Mouse (Mus musculus) induced T-regulatory cell, adult 2 months (primary cell): Measurements from ENCODE around the gene Cyth4.

Experiments
- DNase-seq: peaks from one replicate; pipeline ENCODE4 v3.0.0-alpha.2; 2012; ENCODE audit warnings: low read depth

Cyth4 gene

DNA sequence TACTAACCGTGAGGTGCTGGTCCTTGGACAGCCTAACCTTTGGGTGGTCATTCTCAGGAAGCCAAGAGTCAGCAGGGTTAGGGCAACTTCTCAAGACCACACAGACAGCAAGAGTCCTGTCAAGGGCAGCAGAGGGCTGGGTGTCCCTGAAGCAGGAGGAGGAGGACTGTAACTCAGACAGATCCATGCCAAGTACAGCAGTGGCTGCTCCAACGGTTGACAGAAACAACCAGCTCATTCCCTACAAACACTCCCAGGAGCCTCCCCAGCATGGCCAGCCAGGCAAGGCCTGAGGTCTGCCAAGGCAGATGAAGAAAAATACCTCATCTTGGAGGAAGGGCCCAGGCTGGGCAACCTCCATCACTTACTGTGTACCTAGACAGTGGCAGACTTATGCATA lies 20.1 kb downstream of the Cyth4 start:
- no peak for DNase-seq

DNA sequence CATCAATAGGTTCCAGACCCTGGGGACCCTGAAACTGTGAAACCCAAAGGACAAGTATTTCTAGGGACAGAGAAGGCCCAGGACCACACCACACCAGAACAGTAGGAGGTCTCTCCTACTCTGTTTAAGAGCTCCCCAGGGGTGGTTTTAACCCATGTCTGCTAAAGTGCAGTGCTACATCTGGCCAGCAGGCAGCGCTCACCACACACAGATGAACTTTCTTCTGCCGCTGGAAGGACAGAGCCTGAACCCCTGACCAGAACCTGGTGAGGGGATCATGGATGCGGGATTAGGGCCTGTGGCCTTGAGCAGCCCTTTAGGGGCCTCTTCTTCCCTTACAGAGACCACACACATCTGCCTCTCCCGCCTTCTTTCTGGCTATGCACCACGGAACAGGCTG lies 26.6 kb downstream of the Cyth4 start:
- DNase-seq, result peak; percentile 82

GRCm38 (mm10) chr15:78624431-78624950 lies 27.6 kb downstream of the Cyth4 start:
- DNase-seq, result no peak

- DNase-seq, result no peak
Observed at GRCm38 (mm10) chr15:78624961-78625360, 28.1 kb downstream of the Cyth4 start.

DNA sequence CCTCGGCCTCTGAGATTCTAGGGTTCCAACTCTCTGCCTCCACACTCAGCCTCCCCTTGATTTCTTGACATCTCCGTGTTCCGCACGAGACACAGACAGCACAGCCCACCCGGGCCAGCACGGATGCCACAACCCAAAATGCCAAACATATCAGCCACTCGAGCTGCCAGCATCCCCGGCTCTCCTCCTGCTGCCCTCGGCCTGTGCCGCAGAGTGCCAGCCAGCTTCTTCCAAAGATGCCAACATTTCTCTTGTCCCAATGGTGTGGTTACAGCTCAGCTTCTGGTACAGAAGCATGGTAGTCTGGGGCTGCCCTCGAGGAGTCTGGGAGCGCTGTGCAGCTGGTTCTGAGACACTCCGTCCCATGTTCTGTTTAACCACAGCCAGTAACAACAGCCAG lies 29.4 kb downstream of the Cyth4 start:
- no peak for DNase-seq

DNA sequence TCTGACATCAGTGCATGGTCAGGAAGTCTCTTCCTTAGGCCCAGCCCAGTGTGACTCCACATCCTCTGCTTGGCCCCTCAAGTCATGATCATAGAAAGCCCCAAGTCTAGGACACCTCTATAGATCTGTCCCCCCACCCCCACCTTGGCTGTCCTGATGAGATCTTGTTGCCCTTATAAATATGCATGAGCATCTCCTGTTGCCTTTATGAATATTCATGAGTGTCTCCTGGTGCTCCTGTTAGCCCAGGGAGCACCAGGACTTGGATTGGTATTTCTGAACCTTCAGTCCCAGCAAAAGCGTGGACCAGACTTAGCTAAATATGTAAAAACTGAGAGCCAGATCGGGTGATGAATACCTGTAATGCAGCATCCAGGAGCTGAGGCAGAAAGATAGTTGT lies 35.5 kb downstream of the Cyth4 start:
- no peak for DNase-seq

GRCm38 (mm10) chr15:78633413-78633812 lies 36.6 kb downstream of the Cyth4 start:
- DNase-seq, result no peak

DNA sequence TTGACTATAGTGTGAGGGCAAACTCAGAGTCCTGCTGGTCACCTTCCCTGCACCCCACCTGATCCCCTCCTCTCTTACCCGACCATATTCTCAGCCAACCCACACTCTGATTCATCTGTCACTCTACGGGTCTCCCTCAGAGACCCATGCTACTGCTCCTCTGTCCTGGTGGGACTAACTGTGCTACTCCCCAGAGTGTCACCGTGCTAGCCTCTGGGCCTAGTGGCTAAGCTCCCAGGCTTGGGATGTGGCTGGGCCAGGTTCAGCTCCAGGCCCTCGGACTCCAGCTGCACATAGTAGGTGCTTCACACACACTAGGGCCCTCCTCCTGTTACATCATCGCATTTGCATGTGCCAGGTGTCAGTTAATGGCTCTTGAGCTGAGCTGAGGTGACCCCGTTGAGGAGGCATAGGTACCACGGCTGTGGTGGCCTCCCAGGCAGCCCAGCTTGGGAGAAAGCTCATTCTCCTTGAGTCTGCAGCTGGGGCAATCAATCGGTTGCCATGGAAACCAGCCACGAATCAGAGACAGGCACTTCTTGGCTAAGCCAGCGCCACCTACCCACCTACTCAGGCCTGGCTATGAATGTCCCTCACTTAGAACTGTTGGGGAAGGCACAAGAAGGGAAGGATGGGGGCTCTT lies 37.4 kb downstream of the Cyth4 start:
- peak; percentile 45 for DNase-seq

DNA sequence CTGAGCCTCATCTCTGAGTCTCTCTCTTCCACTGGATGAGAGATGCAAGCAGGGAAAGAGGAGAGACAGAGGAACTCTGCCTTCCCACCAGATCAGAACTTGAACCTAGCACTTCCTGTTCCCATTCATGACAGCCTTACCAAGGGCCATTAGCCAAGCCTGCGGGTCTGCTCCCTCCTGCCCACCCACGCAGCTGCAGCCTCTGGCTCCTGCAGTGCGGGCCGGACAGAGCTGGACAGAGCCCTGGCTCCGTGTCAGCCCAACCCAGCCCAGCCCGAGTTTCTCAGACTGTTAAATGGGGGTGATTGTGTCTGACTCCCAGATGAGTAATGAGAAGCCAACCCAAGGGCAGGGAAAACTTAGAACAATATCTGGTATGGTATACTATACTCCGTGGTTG lies 38.4 kb downstream of the Cyth4 start:
- no peak for DNase-seq

DNA sequence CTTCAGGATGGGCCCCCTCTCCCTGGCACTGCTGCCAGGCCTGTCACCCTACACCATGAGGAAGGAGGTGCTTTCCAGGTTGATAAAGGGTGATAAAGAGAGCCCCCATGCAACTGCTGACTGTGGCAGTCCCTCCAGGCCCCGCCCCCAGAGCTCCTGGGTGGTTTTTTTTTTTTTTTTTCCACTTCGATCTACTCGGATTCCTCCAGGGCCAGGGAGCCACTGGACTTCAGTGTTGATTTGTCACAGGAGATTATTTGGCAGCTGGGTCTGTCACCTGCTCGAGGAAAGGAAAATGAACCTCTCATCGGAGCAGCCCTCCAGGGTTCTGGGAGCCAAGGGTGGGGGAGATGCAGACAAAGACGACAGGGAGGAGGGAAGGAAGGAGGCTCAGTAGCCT lies 46.8 kb downstream of the Cyth4 start:
- DNase-seq, result no peak

GRCm38 (mm10) chr15:78644606-78645005 lies 47.8 kb downstream of the Cyth4 start:
- no peak for DNase-seq

GRCm38 (mm10) chr15:78647746-78648145 lies 50.9 kb downstream of the Cyth4 start:
- no peak for DNase-seq

DNA sequence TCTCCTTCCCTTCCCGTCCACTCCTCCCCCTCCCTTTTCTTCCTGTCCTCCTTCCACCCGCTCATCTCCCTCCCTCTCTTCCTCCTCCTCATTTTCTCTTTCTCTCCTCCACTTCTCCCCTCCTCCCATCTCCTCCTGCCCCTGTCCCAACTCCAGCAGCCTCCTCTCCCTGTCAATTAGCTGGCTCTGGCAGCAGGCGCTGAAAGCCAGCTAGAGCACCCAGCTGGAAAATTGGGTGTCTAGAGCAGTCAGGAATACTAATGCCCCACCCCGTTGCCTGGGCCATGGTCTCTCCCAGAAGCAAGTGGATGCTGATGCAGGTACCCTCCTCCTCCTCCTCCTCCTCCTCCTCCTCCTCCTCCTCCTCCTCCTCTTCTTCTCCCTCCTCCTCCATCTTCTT lies 54.3 kb downstream of the Cyth4 start:
- no peak for DNase-seq

DNA sequence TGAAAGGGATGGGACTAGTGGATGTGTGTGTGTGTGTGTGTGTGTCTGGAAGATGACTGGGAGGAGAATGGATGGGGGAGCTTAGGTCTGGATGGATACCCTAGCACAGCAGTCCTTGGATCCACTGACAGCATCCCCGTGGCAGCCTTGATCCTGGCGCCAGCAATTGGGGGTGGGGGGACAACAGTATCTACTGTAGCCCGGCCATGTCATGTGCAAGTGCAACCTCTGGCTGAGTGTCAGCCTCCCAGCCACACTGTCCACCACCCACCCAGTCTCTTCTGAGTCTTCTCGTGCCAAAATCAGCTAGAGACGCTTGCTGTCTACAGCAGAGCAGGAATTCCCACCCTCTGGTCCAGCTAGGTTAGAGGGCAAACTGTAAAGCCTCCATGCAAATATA lies 67.4 kb downstream of the Cyth4 start:
- DNase-seq, result no peak

- DNase-seq, result no peak
Observed at GRCm38 (mm10) chr15:78669221-78669871, 72.5 kb downstream of the Cyth4 start.

DNA sequence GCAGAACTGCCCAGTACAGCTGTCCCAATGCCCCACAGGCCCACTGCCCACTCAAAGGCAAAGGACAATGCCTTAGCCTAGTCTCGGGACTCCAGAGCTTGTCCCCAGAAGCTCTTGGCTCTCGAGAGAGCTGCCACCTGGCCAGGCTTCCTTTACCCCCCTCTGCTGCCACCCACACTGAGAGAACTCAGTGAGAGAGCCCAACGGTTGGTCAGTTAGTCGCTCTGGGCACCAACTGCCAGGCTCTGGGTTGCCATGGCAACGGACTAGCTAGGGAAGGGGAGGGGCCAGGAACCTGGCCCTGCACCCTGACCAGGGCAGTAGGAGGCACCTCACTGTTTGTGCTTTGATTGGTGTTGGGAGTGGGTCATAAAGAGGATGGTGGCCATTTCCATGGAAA lies 73.5 kb downstream of the Cyth4 start:
- no peak for DNase-seq
